Mouse (Mus musculus): ENCODE results near the gene Olfr818. TPM values are rescaled to one million over a fixed set of nuclear protein-coding genes. Genes with fewer than 3 reads are reported as not detected.
"Not testable (repeated sequence)": the region's sequence is repeated elsewhere in the genome, so short reads cannot be mapped to it uniquely, and the experiment has no call there.

The Olfr818 gene
- total and polyA plus RNA-seq, 2 experiments from 2014 or later = not detected

DNA sequence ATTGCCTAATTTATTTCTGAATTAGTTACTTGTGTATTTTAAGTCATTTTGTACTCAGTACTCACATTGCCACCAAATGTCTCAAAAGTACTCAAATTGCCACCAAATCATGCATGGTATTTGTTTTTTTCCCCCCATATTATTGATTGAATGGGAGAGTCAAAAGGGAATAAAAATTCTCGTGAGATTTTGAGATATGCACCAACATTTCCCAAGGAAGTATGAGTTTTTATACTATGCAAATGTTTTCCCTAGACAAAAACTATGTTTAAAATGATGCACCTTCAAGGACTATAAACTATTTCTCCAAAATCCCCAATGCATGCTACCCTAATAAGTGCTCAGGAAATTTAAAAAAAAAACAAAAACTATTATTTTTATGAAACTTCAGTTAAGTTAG lies 33.4 kb downstream of the Olfr818 start, which contains the start of gene Olfr816:
Olfr816 (minus strand) TSS at position 101 of the 400 bp plus-strand sequence.
- H3K4me2 ChIP-seq (ENCODE audit: low read depth, low read length) = no peak within 1 kb of the TSS
- no peak within 1 kb of the TSS for H3K27ac ChIP-seq
- no peak for TF ChIP-seq CTCF (IDR thresholded peaks at IDR 0.05; ENCODE audit: low read depth)
- H3K9me3 ChIP-seq (ENCODE audit: low read length) = no peaks in the 10 kb centered on the region
- H3K4me3 ChIP-seq (ENCODE audit: low read length) = no peak within 1 kb of the TSS
- H3K27me3 ChIP-seq (ENCODE audit: insufficient read depth, low read length) = no peaks in the 10 kb centered on the region
- no peaks in the 10 kb centered on the region for H3K4me1 ChIP-seq (ENCODE audit: insufficient read depth, low read length)
- no peaks in the 10 kb centered on the region for H3K36me3 ChIP-seq (ENCODE audit: insufficient read depth, low read length)
- ATAC-seq (no peak), DNase-seq (ENCODE audit: low spot score) (no peak)
- 71% methylated on average over 1 of the region's 1 CpGs for WGBS
- no peak within 1 kb of the TSS for H3K9ac ChIP-seq (replicated peaks; ENCODE audit: low read length)

DNA sequence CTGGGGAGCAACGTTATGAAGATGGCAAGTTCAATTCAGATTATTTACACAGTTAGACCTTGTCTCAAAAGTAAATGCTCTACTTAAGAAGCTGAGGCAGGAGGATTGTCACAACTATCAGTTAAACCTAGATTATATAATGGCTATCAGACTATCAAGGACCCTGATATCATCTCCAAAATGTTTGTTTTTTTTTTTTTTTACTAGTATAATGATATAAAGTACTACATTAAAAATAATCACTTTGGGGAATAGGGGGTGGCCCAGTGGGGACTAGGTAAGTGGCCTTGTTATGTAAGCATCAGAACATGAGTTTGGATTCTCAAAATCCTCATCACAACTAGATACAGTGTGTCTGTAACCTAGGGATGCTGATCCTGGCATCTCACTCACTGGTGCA lies 43.1 kb downstream of the Olfr818 start, which contains the start of gene Olfr815:
Olfr815 (minus strand) TSS at position 101 of the 400 bp plus-strand sequence.
- not testable (repeated sequence) for H3K9ac ChIP-seq (replicated peaks; ENCODE audit: low read length); H3K27me3 ChIP-seq (ENCODE audit: insufficient read depth, low read length); H3K36me3 ChIP-seq (ENCODE audit: insufficient read depth, low read length); H3K27ac ChIP-seq; H3K9me3 ChIP-seq (ENCODE audit: low read length); H3K4me2 ChIP-seq (ENCODE audit: low read depth, low read length); H3K4me1 ChIP-seq (ENCODE audit: insufficient read depth, low read length); ATAC-seq; DNase-seq (ENCODE audit: low spot score); H3K4me3 ChIP-seq (ENCODE audit: low read length)
- no CpG with 5 or more reads among the region's 1 CpGs for WGBS

Other genes starting within 250 kb of the Olfr818 start
- 0.26 TPM in 1 of 2 replicates, not detected in the other for gene Olfr804, start 245.9 kb downstream of the Olfr818 start, total RNA-seq (2014; rRNA removed)
- gene Olfr804, start 245.9 kb downstream of the Olfr818 start, polyA plus RNA-seq (2015; fragmentation: Nextera tagmentation; extraction: Ambion mirVana) = not detected in 2 replicates
- gene Olfr805, start 219.7 kb downstream of the Olfr818 start, total RNA-seq (2014; rRNA removed) = not detected in 2 replicates
- gene Olfr805, start 219.7 kb downstream of the Olfr818 start, polyA plus RNA-seq (2015; fragmentation: Nextera tagmentation; extraction: Ambion mirVana) = not detected in 2 replicates
- gene Olfr806, start 207.2 kb downstream of the Olfr818 start, total RNA-seq (2014; rRNA removed) = not detected in 2 replicates
- not detected in 2 replicates for gene Olfr806, start 207.2 kb downstream of the Olfr818 start, polyA plus RNA-seq (2015; fragmentation: Nextera tagmentation; extraction: Ambion mirVana)
- gene Olfr807, start 191.3 kb downstream of the Olfr818 start, total RNA-seq (2014; rRNA removed) = not detected in 2 replicates
- not detected in 2 replicates for gene Olfr807, start 191.3 kb downstream of the Olfr818 start, polyA plus RNA-seq (2015; fragmentation: Nextera tagmentation; extraction: Ambion mirVana)
- not detected in 2 replicates for gene Olfr808, start 183.6 kb downstream of the Olfr818 start, total RNA-seq (2014; rRNA removed)
- not detected in 2 replicates for gene Olfr808, start 183.6 kb downstream of the Olfr818 start, polyA plus RNA-seq (2015; fragmentation: Nextera tagmentation; extraction: Ambion mirVana)
- not detected in 2 replicates for gene Olfr809, start 174.5 kb downstream of the Olfr818 start, total RNA-seq (2014; rRNA removed)
- not detected in 2 replicates for gene Olfr809, start 174.5 kb downstream of the Olfr818 start, polyA plus RNA-seq (2015; fragmentation: Nextera tagmentation; extraction: Ambion mirVana)
- gene Olfr810, start 154.2 kb downstream of the Olfr818 start, total RNA-seq (2014; rRNA removed) = not detected in 2 replicates
- gene Olfr810, start 154.2 kb downstream of the Olfr818 start, polyA plus RNA-seq (2015; fragmentation: Nextera tagmentation; extraction: Ambion mirVana) = not detected in 2 replicates
- gene Olfr811, start 144.7 kb downstream of the Olfr818 start, total RNA-seq (2014; rRNA removed) = not detected in 2 replicates
- gene Olfr811, start 144.7 kb downstream of the Olfr818 start, polyA plus RNA-seq (2015; fragmentation: Nextera tagmentation; extraction: Ambion mirVana) = not detected in 2 replicates
- gene Olfr812, start 103.0 kb downstream of the Olfr818 start, total RNA-seq (2014; rRNA removed) = not detected in 2 replicates
- gene Olfr812, start 103.0 kb downstream of the Olfr818 start, polyA plus RNA-seq (2015; fragmentation: Nextera tagmentation; extraction: Ambion mirVana) = not detected in 2 replicates
- gene Olfr813, start 93.7 kb downstream of the Olfr818 start, total RNA-seq (2014; rRNA removed) = not detected in 2 replicates
- not detected in 2 replicates for gene Olfr813, start 93.7 kb downstream of the Olfr818 start, polyA plus RNA-seq (2015; fragmentation: Nextera tagmentation; extraction: Ambion mirVana)
- gene Olfr814, start 69.2 kb downstream of the Olfr818 start, total RNA-seq (2014; rRNA removed) = not detected in 2 replicates
- not detected in 2 replicates for gene Olfr814, start 69.2 kb downstream of the Olfr818 start, polyA plus RNA-seq (2015; fragmentation: Nextera tagmentation; extraction: Ambion mirVana)
- not detected in 2 replicates for gene Olfr815, start 43.2 kb downstream of the Olfr818 start, total RNA-seq (2014; rRNA removed)
- not detected in 2 replicates for gene Olfr815, start 43.2 kb downstream of the Olfr818 start, polyA plus RNA-seq (2015; fragmentation: Nextera tagmentation; extraction: Ambion mirVana)
- not detected in 2 replicates for gene Olfr816, start 33.5 kb downstream of the Olfr818 start, total RNA-seq (2014; rRNA removed)
- gene Olfr816, start 33.5 kb downstream of the Olfr818 start, polyA plus RNA-seq (2015; fragmentation: Nextera tagmentation; extraction: Ambion mirVana) = not detected in 2 replicates
- gene Olfr819, start 18.2 kb upstream of the Olfr818 start, total RNA-seq (2014; rRNA removed) = not detected in 2 replicates
- gene Olfr819, start 18.2 kb upstream of the Olfr818 start, polyA plus RNA-seq (2015; fragmentation: Nextera tagmentation; extraction: Ambion mirVana) = not detected in 2 replicates
- not detected in 2 replicates for gene Olfr247, start 27.0 kb upstream of the Olfr818 start, total RNA-seq (2014; rRNA removed)
- gene Olfr247, start 27.0 kb upstream of the Olfr818 start, polyA plus RNA-seq (2015; fragmentation: Nextera tagmentation; extraction: Ambion mirVana) = not detected in 2 replicates
- gene Gm10310, start 36.0 kb upstream of the Olfr818 start, total RNA-seq (2014; rRNA removed) = not detected in 2 replicates
- not detected in 2 replicates for gene Gm10310, start 36.0 kb upstream of the Olfr818 start, polyA plus RNA-seq (2015; fragmentation: Nextera tagmentation; extraction: Ambion mirVana)
- not detected in 2 replicates for gene Olfr820, start 63.5 kb upstream of the Olfr818 start, total RNA-seq (2014; rRNA removed)
- gene Olfr820, start 63.5 kb upstream of the Olfr818 start, polyA plus RNA-seq (2015; fragmentation: Nextera tagmentation; extraction: Ambion mirVana) = not detected in 2 replicates
- gene Olfr821, start 81.2 kb upstream of the Olfr818 start, total RNA-seq (2014; rRNA removed) = not detected in 2 replicates
- gene Olfr821, start 81.2 kb upstream of the Olfr818 start, polyA plus RNA-seq (2015; fragmentation: Nextera tagmentation; extraction: Ambion mirVana) = not detected in 2 replicates
- gene Olfr822, start 122.1 kb upstream of the Olfr818 start, total RNA-seq (2014; rRNA removed) = not detected in 2 replicates
- not detected in 2 replicates for gene Olfr822, start 122.1 kb upstream of the Olfr818 start, polyA plus RNA-seq (2015; fragmentation: Nextera tagmentation; extraction: Ambion mirVana)
- gene Olfr823, start 166.3 kb upstream of the Olfr818 start, total RNA-seq (2014; rRNA removed) = not detected in 2 replicates
- not detected in 2 replicates for gene Olfr823, start 166.3 kb upstream of the Olfr818 start, polyA plus RNA-seq (2015; fragmentation: Nextera tagmentation; extraction: Ambion mirVana)
- not detected in 2 replicates for gene Olfr824, start 180.9 kb upstream of the Olfr818 start, total RNA-seq (2014; rRNA removed)
- gene Olfr824, start 180.9 kb upstream of the Olfr818 start, polyA plus RNA-seq (2015; fragmentation: Nextera tagmentation; extraction: Ambion mirVana) = not detected in 2 replicates
- gene Olfr825, start 217.7 kb upstream of the Olfr818 start, total RNA-seq (2014; rRNA removed) = not detected in 2 replicates
- gene Olfr825, start 217.7 kb upstream of the Olfr818 start, polyA plus RNA-seq (2015; fragmentation: Nextera tagmentation; extraction: Ambion mirVana) = not detected in 2 replicates
- gene Olfr826, start 235.1 kb upstream of the Olfr818 start, total RNA-seq (2014; rRNA removed) = not detected in 2 replicates
- gene Olfr826, start 235.1 kb upstream of the Olfr818 start, polyA plus RNA-seq (2015; fragmentation: Nextera tagmentation; extraction: Ambion mirVana) = not detected in 2 replicates

All from hindbrain, postnatal 0 days (tissue).